Mouse (Mus musculus) lung, postnatal 0 days (tissue): Measurements from ENCODE around the gene Vash2. TPM values are rescaled to one million over a fixed set of nuclear protein-coding genes. Genes with fewer than 3 reads are reported as not detected.
A peak's percentile ranks its signal among the peaks of the same experiment; 100 is the strongest.

Experiments used
- ATAC-seq: fragments of 200-750 bp; cut with Nextera tagmentation; 2 replicates; pipeline ENCODE4 v1.8.0; 2017; ENCODE audit warnings: moderate library complexity
- DNase-seq: peaks from one replicate; pipeline ENCODE4 v3.0.0-alpha.2; 2016; ENCODE audit warnings: low spot score
- H3K27ac ChIP-seq: fragments of 300-500 bp; sonication (generic); 2 replicates; pipeline ENCODE4 v1.5.1; 2014; ENCODE audit warnings: antibody characterized with exemption, mild to moderate bottlenecking, low read length, mixed read lengths
- H3K27me3 ChIP-seq: fragments of 300-500 bp; sonication (generic); replicated peaks from 2 replicates; pipeline ENCODE4 v1.6.1; 2014; ENCODE audit warnings: low read length, mixed read lengths; ENCODE audit not compliant: insufficient read depth
- H3K36me3 ChIP-seq: fragments of 300-500 bp; sonication (generic); 2 replicates; pipeline ENCODE4 v1.6.1; 2014; ENCODE audit warnings: low read length, mixed read lengths; ENCODE audit not compliant: insufficient read depth
- H3K4me1 ChIP-seq: fragments of 300-500 bp; sonication (generic); 2 replicates; pipeline ENCODE4 v1.6.1; 2014; ENCODE audit warnings: antibody characterized with exemption, low read depth, low read length, mixed read lengths; ENCODE audit not compliant: insufficient read depth
- H3K4me2 ChIP-seq: fragments of 300-500 bp; sonication (generic); replicated peaks from 2 replicates; pipeline ENCODE4 v1.6.1; 2014; ENCODE audit warnings: low read depth, mild to moderate bottlenecking, low read length, moderate library complexity, mixed read lengths
- H3K4me3 ChIP-seq: fragments of 300-500 bp; sonication (generic); 2 replicates; pipeline ENCODE4 v1.5.1; 2014; ENCODE audit warnings: low read depth, low read length
- H3K9ac ChIP-seq: fragments of 300-500 bp; sonication (generic); replicated peaks from 2 replicates; pipeline ENCODE4 v1.6.1; 2014; ENCODE audit warnings: low read depth, mild to moderate bottlenecking
- H3K9me3 ChIP-seq: fragments of 300-500 bp; sonication (generic); 2 replicates; pipeline ENCODE4 v1.6.1; 2016; ENCODE audit warnings: low read length, mixed read lengths
- CTCF ChIP-seq: IDR thresholded peaks from 2 replicates; pipeline ENCODE4 v1.5.1; 2016; ENCODE audit warnings: antibody characterized with exemption, mild to moderate bottlenecking
- EP300 ChIP-seq: IDR thresholded peaks from 2 replicates; pipeline ENCODE4 v1.6.1; 2016; ENCODE audit warnings: antibody characterized with exemption, mild to moderate bottlenecking, control low read depth
- WGBS: fragments of 180-500 bp; shearing (Covaris S2); extraction: QIAGEN DNeasy Blood & Tissue Kit; methylation state at CpG from one replicate; pipeline ENCODE4 v1.1.7; 2014; 5-methylcytosine and 5-hydroxymethylcytosine counted together
- polyA plus RNA-seq: library from polyadenylated mRNA; unstranded; fragments of >200 nt; fragmentation: Nextera tagmentation; extraction: Ambion mirVana; gene quantifications from 2 replicates; pipeline ENCODE4 v1.2.1, GENCODE M21; 2015

The Vash2 gene
- polyA plus RNA-seq, 1 experiment from 2014 or later = 4.2 TPM

- no peak for TF ChIP-seq EP300
- TF ChIP-seq CTCF = no peak
- Histone ChIP-seq H3K9ac (peak overlapping the region; percentile 30), H3K4me2 (peak overlapping the region; percentile 96), H3K27me3 (no peaks in the 10 kb centered on the region), H3K4me3 (peak overlapping the region; percentile 51), H3K27ac (peak overlapping the region; percentile 38; the same call in 1 of the 2 replicates), H3K9me3 (no peaks in the 10 kb centered on the region), H3K36me3 (no peaks in the 10 kb centered on the region), H3K4me1 (peaks cover 3% of the 10 kb centered on the region; the same call in 1 of the 2 replicates)
- DNase-seq (peak; percentile 15), ATAC-seq (peak; percentile 34)
- WGBS = 1% methylated on average over 42 of the region's 46 CpGs
These were observed 504 bp downstream of the Vash2 start for GRCm38 (mm10) chr1:190978511-190979073.

- Histone ChIP-seq H3K9me3 (no peaks in the 10 kb centered on the region), H3K4me2 (peak overlapping the region; percentile 96), H3K9ac (peak overlapping the region; percentile 30), H3K4me3 (peak overlapping the region; percentile 51), H3K4me1 (peaks cover 3% of the 10 kb centered on the region; the same call in 1 of the 2 replicates), H3K27me3 (no peaks in the 10 kb centered on the region), H3K36me3 (no peaks in the 10 kb centered on the region), H3K27ac (no peak overlapping the region)
- DNase-seq (no peak), ATAC-seq (no peak)
- no peak for TF ChIP-seq CTCF
- TF ChIP-seq EP300 = no peak
- 1% methylated on average over 22 of the region's 22 CpGs for WGBS
These were observed 1.1 kb downstream of the Vash2 start for GRCm38 (mm10) chr1:190978001-190978400.

DNA sequence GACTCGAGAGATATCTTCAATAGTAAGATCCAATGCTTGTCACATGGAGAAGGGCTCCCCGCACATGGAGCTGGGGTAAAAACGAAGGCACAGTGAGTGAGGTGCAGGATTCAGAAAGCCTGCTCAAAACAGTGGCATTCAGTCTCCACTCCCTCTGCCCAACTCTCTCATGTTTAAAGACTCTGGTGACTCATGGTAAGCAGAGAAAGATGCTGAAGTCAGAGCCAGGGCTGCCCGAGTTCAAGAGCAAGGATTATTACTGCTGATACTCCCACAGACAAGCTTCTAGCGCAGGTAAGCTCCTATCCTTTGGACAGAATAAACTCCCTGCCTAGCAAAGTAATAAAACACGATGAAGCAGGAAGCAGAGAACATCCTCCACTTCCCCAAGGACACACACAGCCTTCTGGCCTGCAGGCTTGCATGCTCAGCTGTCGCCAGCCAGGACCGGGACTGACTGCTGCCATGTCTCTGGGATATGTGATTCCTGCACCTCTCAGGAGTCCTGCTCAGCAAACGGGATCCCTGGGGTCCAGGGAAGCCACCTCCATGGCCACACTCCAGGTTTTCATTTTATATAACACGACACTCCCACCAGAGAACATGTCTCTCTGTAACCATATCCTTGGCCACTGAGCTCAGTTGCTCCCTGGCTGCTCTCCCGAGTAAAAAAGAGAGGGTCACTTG, 2.1 kb downstream of the Vash2 start:
- Histone ChIP-seq H3K9ac (no peak overlapping the region), H3K9me3 (no peaks in the 10 kb centered on the region), H3K4me2 (no peak overlapping the region), H3K4me3 (no peak overlapping the region), H3K4me1 (peaks cover 3% of the 10 kb centered on the region; the same call in 1 of the 2 replicates), H3K27ac (no peak overlapping the region), H3K36me3 (no peaks in the 10 kb centered on the region), H3K27me3 (no peaks in the 10 kb centered on the region)
- no peak for DNase-seq
- no peak for ATAC-seq
- WGBS = 46% methylated on average over 11 of the region's 11 CpGs
- TF ChIP-seq EP300 = no peak
- no peak for TF ChIP-seq CTCF

DNA sequence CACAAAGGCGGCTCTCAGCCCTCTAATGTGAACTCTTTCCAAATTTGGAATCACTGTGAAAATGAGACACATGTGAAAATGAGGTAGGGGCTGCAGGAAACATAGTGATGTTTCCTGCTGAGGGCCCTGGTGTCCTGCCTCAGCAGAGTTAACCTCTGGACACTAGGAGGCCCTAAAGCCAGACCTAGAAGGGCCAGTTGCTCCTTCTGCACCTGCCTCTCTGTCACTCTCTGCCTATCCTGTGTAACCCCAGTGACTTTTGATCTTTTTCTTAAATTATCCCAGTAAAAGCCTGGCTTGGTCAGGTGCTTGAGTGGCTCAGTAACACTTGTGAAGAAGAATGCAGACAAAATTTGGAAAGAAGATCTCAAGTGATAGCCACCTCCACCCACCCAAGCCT, 4.3 kb downstream of the Vash2 start:
- no peak for DNase-seq
- ATAC-seq = no peak
- Histone ChIP-seq H3K27ac (no peak overlapping the region), H3K9ac (no peak overlapping the region), H3K36me3 (no peaks in the 10 kb centered on the region), H3K27me3 (no peaks in the 10 kb centered on the region), H3K4me2 (no peak overlapping the region), H3K4me3 (no peak overlapping the region), H3K4me1 (peaks cover 3% of the 10 kb centered on the region; the same call in 1 of the 2 replicates), H3K9me3 (no peaks in the 10 kb centered on the region)
- TF ChIP-seq CTCF (no peak), EP300 (no peak)
- 82% methylated on average over 1 of the region's 1 CpGs for WGBS

- no peak overlapping the region for H3K9ac ChIP-seq
- no peaks in the 10 kb centered on the region for H3K27me3 ChIP-seq
- H3K27ac ChIP-seq = no peak overlapping the region
- DNase-seq (no peak), ATAC-seq (no peak)
- H3K4me3 ChIP-seq = no peak overlapping the region
- 80% methylated on average over 8 of the region's 8 CpGs for WGBS
- peaks cover 3% of the 10 kb centered on the region; the same call in 1 of the 2 replicates for H3K4me1 ChIP-seq
- H3K4me2 ChIP-seq = no peak overlapping the region
- no peaks in the 10 kb centered on the region for H3K9me3 ChIP-seq
- no peaks in the 10 kb centered on the region for H3K36me3 ChIP-seq
- TF ChIP-seq EP300 (no peak), CTCF (no peak)
These were observed 4.9 kb downstream of the Vash2 start for GRCm38 (mm10) chr1:190974191-190974590.

- DNase-seq (peak; percentile 22), ATAC-seq (no peak)
- Histone ChIP-seq H3K4me2 (no peak overlapping the region), H3K4me1 (no peaks in the 10 kb centered on the region), H3K27ac (no peak overlapping the region), H3K9me3 (no peaks in the 10 kb centered on the region), H3K36me3 (no peaks in the 10 kb centered on the region), H3K4me3 (no peak overlapping the region), H3K9ac (no peak overlapping the region), H3K27me3 (no peaks in the 10 kb centered on the region)
- TF ChIP-seq EP300 (no peak), CTCF (no peak)
- 56% methylated on average over 7 of the region's 7 CpGs for WGBS
These were observed 6.4 kb downstream of the Vash2 start for GRCm38 (mm10) chr1:190972612-190973192.
